Mouse (Mus musculus) T-cell, adult 66 days (primary cell): ENCODE data around the gene Mdp1. TPM values are rescaled to one million over a fixed set of nuclear protein-coding genes. Genes with fewer than 3 reads are reported as not detected.

Experiments
- total RNA-seq, 2 experiments: library from RNA; stranded (reverse); gene quantifications; 3 replicates in 1 of 2; 4 replicates in 1 of 2; pipeline ENCODE4 v1.2.4; 2023

The Mdp1 gene
- 10 to 100 TPM; 44.5 to 56.7 TPM for total RNA-seq

GRCm38 (mm10) chr14:55659960-55660573, at the start of gene Mdp1:
Gene Mdp1, minus strand, starts transcription at chr14:55660508.

GRCm38 (mm10) chr14:55681160-55682117, 21.1 kb upstream of the Mdp1 start, which contains the start of gene Tinf2:
Gene Tinf2, minus strand, starts transcription at chr14:55681820.

GRCm38 (mm10) chr14:55671833-55672740, 11.8 kb upstream of the Mdp1 start, which contains the start of the genes Gmpr2 and Nedd8:
Gene Gmpr2, plus strand, starts transcription at chr14:55671941.
Gene Nedd8, minus strand, starts transcription at chr14:55672124.

GRCm38 (mm10) chr14:55649884-55650283, 10.4 kb downstream of the Mdp1 start, which contains the start of gene Tssk4:
Gene Tssk4, plus strand, starts transcription at chr14:55650184.

GRCm38 (mm10) chr14:55643060-55643907, 17.0 kb downstream of the Mdp1 start, which contains the start of gene Tm9sf1:
Gene Tm9sf1, minus strand, starts transcription at chr14:55643806.

GRCm38 (mm10) chr14:55637795-55638194, 22.5 kb downstream of the Mdp1 start, which contains the start of gene Gm49378:
Gene Gm49378, minus strand, starts transcription at chr14:55637895.

GRCm38 (mm10) chr14:55635523-55636007, 24.7 kb downstream of the Mdp1 start, which contains the start of gene Ipo4:
Gene Ipo4, minus strand, starts transcription at chr14:55635957.

GRCm38 (mm10) chr14:55617822-55618221, 42.5 kb downstream of the Mdp1 start, which contains the start of gene Rec8:
Gene Rec8, plus strand, starts transcription at chr14:55618037.

Other genes starting within 250 kb of the Mdp1 start
- gene Dhrs4, start 181.8 kb downstream of the Mdp1 start, total RNA-seq: 10 to 100 TPM; 23.0 to 26.3 TPM
- gene Carmil3, start 169.9 kb downstream of the Mdp1 start, total RNA-seq: under 1 TPM; 0.64 to 0.68 TPM
- gene Cpne6, start 150.1 kb downstream of the Mdp1 start, total RNA-seq: not detected
- gene Nrl, start 135.5 kb downstream of the Mdp1 start, total RNA-seq: not detected
- 10 to 100 TPM; 12.3 to 20.4 TPM for gene Pck2, start 120.2 kb downstream of the Mdp1 start, total RNA-seq
- gene Dcaf11, start 100.5 kb downstream of the Mdp1 start, total RNA-seq: 10 to 100 TPM; 73.6 to 74.9 TPM
- 1 to 10 TPM; 4.9 to 6.6 TPM for gene A730061H03Rik, start 100.1 kb downstream of the Mdp1 start, total RNA-seq
- not detected for gene Fitm1, start 84.9 kb downstream of the Mdp1 start, total RNA-seq
- 100 to 1,000 TPM; 310 to 383 TPM for gene Psme1, start 82.4 kb downstream of the Mdp1 start, total RNA-seq
- 10 to 100 TPM; 23.4 to 24.2 TPM for gene Emc9, start 75.2 kb downstream of the Mdp1 start, total RNA-seq
- gene Psme2, start 69.4 kb downstream of the Mdp1 start, total RNA-seq: 100 to 1,000 TPM; 462 to 464 TPM
- 100 to 1,000 TPM; 112 to 116 TPM for gene Rnf31, start 68.8 kb downstream of the Mdp1 start, total RNA-seq
- gene Irf9, start 56.9 kb downstream of the Mdp1 start, total RNA-seq: 100 to 1,000 TPM; 104 to 137 TPM
- 1 to 10 TPM in 1 of 2 experiments, not detected in 1; 1.3 TPM for gene Rec8, start 42.5 kb downstream of the Mdp1 start, total RNA-seq
- gene Ipo4, start 24.6 kb downstream of the Mdp1 start, total RNA-seq: 10 to 100 TPM; 70.5 to 88.4 TPM
- 1 to 10 TPM; 4.0 to 4.6 TPM for gene Gm49378, start 22.6 kb downstream of the Mdp1 start, total RNA-seq
- gene Tm9sf1, start 16.7 kb downstream of the Mdp1 start, total RNA-seq: 10 to 100 TPM; 43.9 to 52.9 TPM
- 1 to 10 TPM; 4.1 to 5.9 TPM for gene Tssk4, start 10.3 kb downstream of the Mdp1 start, total RNA-seq
- 10 to 100 TPM; 19.3 to 25.8 TPM for gene Gmpr2, start 11.4 kb upstream of the Mdp1 start, total RNA-seq
- gene Nedd8, start 11.6 kb upstream of the Mdp1 start, total RNA-seq: 100 to 1,000 TPM; 182 to 187 TPM
- gene Tinf2, start 21.3 kb upstream of the Mdp1 start, total RNA-seq: 100 to 1,000 TPM in 1 of 2 experiments, 10 to 100 TPM in 1; 94.4 to 113 TPM
- gene Tgm1, start 53.4 kb upstream of the Mdp1 start, total RNA-seq: 1 to 10 TPM; 4.4 to 4.9 TPM
- 100 to 1,000 TPM in 1 of 2 experiments, 10 to 100 TPM in 1; 82.0 to 104 TPM for gene Rabggta, start 61.8 kb upstream of the Mdp1 start, total RNA-seq
- 10 to 100 TPM; 16.5 to 19.4 TPM for gene Dhrs1, start 85.2 kb upstream of the Mdp1 start, total RNA-seq
- 10 to 100 TPM; 31.3 to 38.2 TPM for gene Nop9, start 85.2 kb upstream of the Mdp1 start, total RNA-seq
- gene Cideb, start 98.0 kb upstream of the Mdp1 start, total RNA-seq: not detected
- gene Ltb4r2, start 100.9 kb upstream of the Mdp1 start, total RNA-seq: 1 to 10 TPM; 1.4 to 1.5 TPM
- under 1 TPM; 0.52 to 0.95 TPM for gene Ltb4r1, start 105.5 kb upstream of the Mdp1 start, total RNA-seq
- 1 to 10 TPM in 1 of 2 experiments, under 1 TPM in 1; 0.15 to 1.0 TPM for gene Adcy4, start 123.6 kb upstream of the Mdp1 start, total RNA-seq
- gene Ripk3, start 128.4 kb upstream of the Mdp1 start, total RNA-seq: 10 to 100 TPM; 55.9 to 66.9 TPM
- gene Nfatc4, start 162.6 kb upstream of the Mdp1 start, total RNA-seq: not detected
- 1 to 10 TPM; 1.1 to 6.0 TPM for gene Nynrin, start 193.5 kb upstream of the Mdp1 start, total RNA-seq
- gene Cbln3, start 223.9 kb upstream of the Mdp1 start, total RNA-seq: not detected
- gene Khnyn, start 224.4 kb upstream of the Mdp1 start, total RNA-seq: 10 to 100 TPM; 68.1 to 75.9 TPM
- 10 to 100 TPM; 32.2 to 52.6 TPM for gene Sdr39u1, start 239.8 kb upstream of the Mdp1 start, total RNA-seq